ENCODE assay signal across 25 mouse cellular contexts in the genomic region with DNA sequence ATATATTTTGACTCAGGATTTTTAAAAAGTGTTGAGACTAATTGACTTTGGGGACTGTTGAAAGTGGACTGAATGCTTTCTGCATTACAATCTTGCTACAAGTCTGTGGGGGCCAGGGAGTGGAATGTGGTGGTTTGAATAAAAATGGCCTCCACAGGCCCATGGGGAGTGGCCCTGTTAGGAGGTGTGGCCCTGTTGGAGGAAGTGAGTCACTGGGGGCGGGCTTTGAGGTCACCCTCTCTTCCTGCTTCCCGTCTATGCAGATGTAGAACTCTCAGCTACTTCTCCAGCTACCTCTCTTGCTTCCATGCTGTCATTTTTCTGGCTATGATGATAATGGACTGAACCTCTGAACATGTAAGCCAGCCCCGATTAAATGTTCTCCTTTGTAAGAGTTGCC. TPM values are rescaled to one million over a fixed set of nuclear protein-coding genes. Genes with fewer than 3 reads are reported as not detected.
DNase-seq lines count a peak whose midpoint lies in the region; ATAC-seq lines count a peak whose summit lies in the region.
"Had no signal": no experiment of that assay in that cellular context is flagged by ENCODE, and none has a peak within 500 bp of the region (broad histone marks: within the 10 kb centered on the region; RNA-seq: fewer than 3 reads in every experiment).

No protein-coding gene starts in this region.

- H3K4me3 ChIP-seq in kidney, embryonic 14.5 days (ENCODE audit: low read length) = no peak overlapping the region
- H3K4me3 ChIP-seq: embryonic facial prominence, embryonic 13.5 days; forebrain, embryonic 12.5 days; gastrocnemius, adult 2 months; heart, embryonic 12.5 days had no signal

- 90% methylated on average over 3 of the region's 3 CpGs for WGBS in kidney, embryonic 14.5 days

- no peak for ATAC-seq in kidney, embryonic 14.5 days (ENCODE audit: low FRiP score, low TSS enrichment)
- ATAC-seq: forebrain, postnatal 0 days; hindbrain, embryonic 16.5 days; inflammation-experienced regulatory T-cells, adult 6 months; intestine, postnatal 0 days; Patski had no signal

- no peaks in the 10 kb centered on the region for H3K36me3 ChIP-seq in kidney, embryonic 14.5 days (ENCODE audit: control insufficient read depth, insufficient read depth, low read length)
- H3K36me3 ChIP-seq: embryonic facial prominence, embryonic 13.5 days; forebrain, embryonic 12.5 days; G1E; heart, embryonic 12.5 days had no signal

- H3K4me2 ChIP-seq in kidney, embryonic 14.5 days (replicated peaks; ENCODE audit: low read depth, low read length) = no peak overlapping the region
- H3K4me2 ChIP-seq: embryonic facial prominence, embryonic 13.5 days; forebrain, embryonic 12.5 days; heart, embryonic 12.5 days had no signal

- no peak overlapping the region for H3K27ac ChIP-seq in kidney, embryonic 14.5 days (ENCODE audit: low read depth, low read length)
- H3K27ac ChIP-seq: embryonic facial prominence, embryonic 13.5 days; forebrain, embryonic 12.5 days; gastrocnemius, adult 2 months had no signal

- peak; percentile 69 for DNase-seq in 3T3-L1 (ENCODE audit: low read depth, low spot score)
- DNase-seq in B cell, adult 2 months = peak; percentile 40 to 50
- DNase-seq in ES-CJ7 (ENCODE audit: low read depth, low spot score) = peak; percentile 76
- DNase-seq in R1 (ENCODE audit: low read depth, low spot score) = peak; percentile 96
- DNase-seq in frontal cortex, adult 2 months (ENCODE audit: extremely low spot score in 1 of 2, low spot score in 1 of 2) = no peak
- DNase-seq in adrenal gland, adult 8-10 months = no peak
- no peak for DNase-seq in testis, postnatal 14 days (ENCODE audit: low spot score)
- DNase-seq: adrenal gland, postnatal 14 days; cerebellum, adult 11-12 months; cerebellum, adult 9-10 months; cerebellum, postnatal 25 days; forebrain, postnatal 0 days; gastrocnemius, adult 2 months; gastrocnemius, postnatal 25 days; heart, postnatal 36 days; kidney, adult 8-10 months had no signal

- H3K9ac ChIP-seq in kidney, embryonic 14.5 days (ENCODE audit: low read depth, low read length) = no peak overlapping the region
- H3K9ac ChIP-seq: embryonic facial prominence, embryonic 13.5 days; forebrain, embryonic 12.5 days; forebrain, postnatal 0 days; heart, embryonic 12.5 days had no signal

- no peaks in the 10 kb centered on the region for H3K9me3 ChIP-seq in kidney, embryonic 14.5 days (ENCODE audit: control insufficient read depth, low read length)
- H3K9me3 ChIP-seq: embryonic facial prominence, embryonic 13.5 days; forebrain, embryonic 12.5 days; G1E had no signal

- no peaks in the 10 kb centered on the region for H3K27me3 ChIP-seq in kidney, embryonic 14.5 days (ENCODE audit: control insufficient read depth, insufficient read depth, low read length)
- H3K27me3 ChIP-seq: embryonic facial prominence, embryonic 13.5 days; forebrain, embryonic 12.5 days; heart, embryonic 12.5 days; Patski had no signal

- no peaks in the 10 kb centered on the region for H3K4me1 ChIP-seq in kidney, embryonic 14.5 days (ENCODE audit: control insufficient read depth, insufficient read depth, low read length)
- H3K4me1 ChIP-seq: embryonic facial prominence, embryonic 13.5 days; forebrain, embryonic 12.5 days; heart, embryonic 12.5 days had no signal

RNA-seq across cellular contexts. Expression of gene Gkap1, which starts 23.3 kb away (rescaled TPM):
- 26.9 and 33.7 TPM in 2 replicates for polyA plus RNA-seq in kidney, embryonic 14.5 days (2014; fragmentation: Nextera tagmentation; extraction: Ambion mirVana)
- polyA plus RNA-seq in frontal cortex, adult 2 months (2012; rRNA removed) = 27.2 and 28.0 TPM in 2 replicates
- 10 to 100 TPM; 44.8 to 74.5 (median 52.1) TPM for total RNA-seq in adrenal gland, adult 8-10 months (2022)

Comparison
In these comparisons a context has a peak if more than half of its experiments do, and no peak if none do; other contexts are left out.
1. DNase-seq: peak in 3T3-L1 (single experiment), B cell, adult 2 months (2 of 2), ES-CJ7 (single experiment) and R1 (single experiment); none in frontal cortex, adult 2 months (0 of 2), adrenal gland, adult 8-10 months (single experiment) and testis, postnatal 14 days (single experiment).